ENCODE assay signal across 10 mouse cellular contexts in the genomic region with DNA sequence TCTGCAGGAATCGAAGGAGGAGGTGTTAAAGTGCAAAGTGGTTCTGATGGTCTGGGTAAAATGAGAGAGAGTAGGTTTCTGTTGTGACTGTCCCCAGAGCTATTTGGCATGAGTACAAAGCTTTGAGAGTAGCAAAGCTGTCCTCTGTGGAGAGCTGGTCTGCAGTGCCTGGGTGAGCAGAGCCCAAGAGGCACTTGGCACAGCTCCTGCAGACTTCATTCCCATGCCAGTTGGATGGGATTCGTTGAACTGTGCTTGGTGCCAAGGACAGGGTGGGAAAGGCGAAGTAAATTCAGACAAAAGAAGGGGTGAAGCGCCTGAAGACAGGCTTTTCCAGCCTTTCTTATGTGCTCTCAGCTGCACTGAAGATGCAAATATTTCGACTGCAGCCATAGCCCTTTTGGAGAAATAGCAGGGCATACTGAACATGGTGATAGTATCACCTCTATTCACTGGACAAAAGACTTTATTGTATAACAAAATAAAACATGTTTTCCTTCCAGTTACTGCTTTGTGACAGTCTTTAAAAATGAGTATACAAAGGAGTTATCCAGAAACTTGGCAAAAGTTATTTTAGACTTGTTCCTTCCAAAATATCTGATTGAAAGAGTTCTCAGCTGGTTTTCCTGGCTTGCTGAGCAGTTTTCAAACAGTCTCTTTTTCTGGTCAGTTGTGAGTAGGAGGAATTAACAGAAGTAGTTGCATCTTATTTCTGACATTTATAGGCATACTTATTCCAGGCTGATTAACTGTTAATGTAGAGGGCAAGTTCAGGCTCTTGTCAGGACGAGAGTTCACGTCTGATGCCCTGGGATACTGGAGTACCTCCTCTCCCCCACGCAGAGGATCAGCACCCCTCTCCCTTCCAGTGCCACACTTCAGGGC. TPM values are rescaled to one million over a fixed set of nuclear protein-coding genes. Genes with fewer than 3 reads are reported as not detected.
DNase-seq lines count a peak whose midpoint lies in the region; ATAC-seq and TF ChIP-seq lines count a peak whose summit lies in the region.
"Had no signal": no experiment of that assay in that cellular context is flagged by ENCODE, and none has a peak within 500 bp of the region (broad histone marks: within the 10 kb centered on the region; RNA-seq: fewer than 3 reads in every experiment).

No protein-coding gene starts in this region.

- no peaks in the 10 kb centered on the region for H3K36me3 ChIP-seq in heart, postnatal 0 days (replicated peaks; ENCODE audit: control insufficient read depth, insufficient read depth, low read length)

- 50% methylated on average over 8 of the region's 8 CpGs for WGBS in heart, postnatal 0 days
- WGBS in lung, adult 2 months = 50% methylated on average over 8 of the region's 8 CpGs

- H3K27ac ChIP-seq in heart, postnatal 0 days (ENCODE audit: low read depth) = 0 out of 2 replicates have a peak overlapping the region, but pooled peaks have one; percentile 25

- no peak for TF ChIP-seq EP300 in heart, postnatal 0 days (IDR thresholded peaks at IDR 0.05; ENCODE audit: low read depth)

- ATAC-seq in heart, postnatal 0 days (ENCODE audit: insufficient read depth, low read depth) = peak; percentile 75
- ATAC-seq in monocyte, adult 5-6 weeks (replicated peaks; ENCODE audit: insufficient number of reproducible peaks, low FRiP score, low TSS enrichment, poor library complexity, severe bottlenecking) = no peak
- ATAC-seq: Patski had no signal

- H3K4me3 ChIP-seq in heart, postnatal 0 days (ENCODE audit: low read depth, low read length) = no peak overlapping the region
- no peak overlapping the region for H3K4me3 ChIP-seq in lung, adult 2 months (replicated peaks; ENCODE audit: extremely low read depth, low read depth, low read length)
- H3K4me3 ChIP-seq: myocyte had no signal

- peak; percentile 59 for DNase-seq in layer of hippocampus, adult 11-12 months (ENCODE audit: low spot score)
- no peak for DNase-seq in layer of hippocampus, adult 9-10 months (ENCODE audit: low spot score)
- DNase-seq in cerebellum, postnatal 10 days = peak; percentile 94 to 95
- DNase-seq in heart, postnatal 0 days (ENCODE audit: low spot score) = peak; percentile 63
- DNase-seq in lung, adult 2 months = peak; percentile 4
- peak; percentile 18 for DNase-seq in skeletal muscle tissue, adult 2 months (ENCODE audit: low read depth, low spot score)
- no peak for DNase-seq in thymus, postnatal 0 days (ENCODE audit: low spot score)

- no peaks in the 10 kb centered on the region for H3K27me3 ChIP-seq in heart, postnatal 0 days (ENCODE audit: control insufficient read depth, insufficient read depth, low read length)

- peak overlapping the region; percentile 30; the same call in 1 of the 2 replicates for H3K4me2 ChIP-seq in heart, postnatal 0 days (ENCODE audit: low read depth, low read length)

- no peak overlapping the region for H3K9ac ChIP-seq in heart, postnatal 0 days (replicated peaks; ENCODE audit: low read depth, low read length)

- no peaks in the 10 kb centered on the region for H3K9me3 ChIP-seq in heart, postnatal 0 days (replicated peaks; ENCODE audit: control insufficient read depth, low read length)

- TF ChIP-seq POLR2A in lung, adult 2 months (IDR thresholded peaks at IDR 0.05; ENCODE audit: borderline replicate concordance, extremely low read depth, low read depth, low read length) = no peak

- H3K4me1 ChIP-seq in heart, postnatal 0 days (ENCODE audit: control insufficient read depth, insufficient read depth) = peaks cover 18% of the 10 kb centered on the region; the same call in 1 of the 2 replicates
- H3K4me1 ChIP-seq in lung, adult 2 months (ENCODE audit: control insufficient read depth, insufficient read depth, low read length) = no peaks in the 10 kb centered on the region

- no peak for TF ChIP-seq CTCF in heart, postnatal 0 days (IDR thresholded peaks at IDR 0.05; ENCODE audit: low read depth)
- no peak for TF ChIP-seq CTCF in lung, adult 2 months (IDR thresholded peaks at IDR 0.05; ENCODE audit: insufficient read depth, low read length)

RNA-seq across cellular contexts. Expression of a gene that starts 48.9 kb away (rescaled TPM):
- 24.7 and 28.1 TPM in 2 replicates for total RNA-seq in heart, postnatal 0 days (2014; rRNA removed; ENCODE audit: low replicate concordance)
- 82.4 and 83.6 TPM in 2 replicates for polyA plus RNA-seq in heart, postnatal 0 days (2015; fragmentation: Nextera tagmentation; extraction: Ambion mirVana)
- 7.3 and 14.9 TPM in 2 replicates for polyA plus RNA-seq in lung, adult 2 months (2012; rRNA removed)
- polyA plus RNA-seq in thymus, postnatal 0 days (2015; fragmentation: Nextera tagmentation; extraction: Ambion mirVana) = 122 and 124 TPM in 2 replicates
- total RNA-seq in monocyte, adult 5-6 weeks (2017) = 66.2 to 97.7 TPM (median 67.1 TPM) in 3 replicates

Comparison
In these comparisons a context has a peak if more than half of its experiments do, and no peak if none do; other contexts are left out.
1. DNase-seq: peak in layer of hippocampus, adult 11-12 months (single experiment), cerebellum, postnatal 10 days (2 of 2), heart, postnatal 0 days (single experiment), lung, adult 2 months (single experiment) and skeletal muscle tissue, adult 2 months (single experiment); none in layer of hippocampus, adult 9-10 months (single experiment) and thymus, postnatal 0 days (single experiment).